Mouse (Mus musculus) liver, embryonic 14.5 days (tissue): ENCODE data around the gene Uqcrh.
A peak's percentile ranks its signal among the peaks of the same experiment; 100 is the strongest.

Experiments
- CTCF ChIP-seq: IDR thresholded peaks from 2 replicates; pipeline ENCODE4 v1.5.1; 2016; ENCODE audit warnings: antibody characterized with exemption, low read depth, control low read depth
- EP300 ChIP-seq: IDR thresholded peaks from 2 replicates; pipeline ENCODE4 v1.6.1; 2016; ENCODE audit warnings: antibody characterized with exemption, low read depth

- TF ChIP-seq CTCF: 0 out of 2 replicates have a peak, but pooled peaks have one; percentile 28
- no peak for TF ChIP-seq EP300
Observed at GRCm38 (mm10) chr4:116057559-116057958, 17.3 kb downstream of the Uqcrh start.
